11 mouse cellular contexts compared by ENCODE assay signal in genomic region chr16:43549425-43550089, GRCm38 (mm10).
DNase-seq lines count a peak whose midpoint lies in the region; ATAC-seq and TF ChIP-seq lines count a peak whose summit lies in the region.
"Had no signal": no experiment of that assay in that cellular context is flagged by ENCODE, and none has a peak within 500 bp of the region (broad histone marks: within the 10 kb centered on the region; RNA-seq: fewer than 3 reads in every experiment).

No protein-coding gene starts in this region.

- WGBS in forebrain, embryonic 15.5 days = 41% methylated on average over 9 of the region's 9 CpGs
- WGBS in kidney, embryonic 15.5 days = 18% methylated on average over 9 of the region's 9 CpGs

- ATAC-seq in forebrain, embryonic 15.5 days (replicated peaks) = no peak
- peak; percentile 67 for ATAC-seq in kidney, embryonic 15.5 days (replicated peaks; ENCODE audit: low FRiP score)
- ATAC-seq: inflammation-experienced regulatory T-cells, adult 6 months had no signal

- no peaks in the 10 kb centered on the region for H3K36me3 ChIP-seq in forebrain, embryonic 15.5 days
- H3K36me3 ChIP-seq in kidney, embryonic 15.5 days = no peaks in the 10 kb centered on the region
- H3K36me3 ChIP-seq: embryonic facial prominence, embryonic 15.5 days; lung, embryonic 15.5 days had no signal

- TF ChIP-seq CTCF in gastrocnemius, adult 2 months (IDR thresholded peaks at IDR 0.05) = no peak

- H3K9ac ChIP-seq in forebrain, embryonic 15.5 days (replicated peaks) = no peak overlapping the region
- H3K9ac ChIP-seq in kidney, embryonic 15.5 days = no peak overlapping the region
- H3K9ac ChIP-seq: embryonic facial prominence, embryonic 15.5 days; lung, embryonic 15.5 days had no signal

- no peaks in the 10 kb centered on the region for H3K27me3 ChIP-seq in forebrain, embryonic 15.5 days
- H3K27me3 ChIP-seq in kidney, embryonic 15.5 days = no peaks in the 10 kb centered on the region
- H3K27me3 ChIP-seq: embryonic facial prominence, embryonic 15.5 days; lung, embryonic 15.5 days had no signal

- H3K4me2 ChIP-seq in forebrain, embryonic 15.5 days (replicated peaks) = no peak overlapping the region
- H3K4me2 ChIP-seq in kidney, embryonic 15.5 days = 0 out of 2 replicates have a peak overlapping the region, but pooled peaks have one; percentile 19
- H3K4me2 ChIP-seq: embryonic facial prominence, embryonic 15.5 days; lung, embryonic 15.5 days had no signal

- no peaks in the 10 kb centered on the region for H3K9me3 ChIP-seq in forebrain, embryonic 15.5 days
- H3K9me3 ChIP-seq in kidney, embryonic 15.5 days (replicated peaks) = no peaks in the 10 kb centered on the region
- H3K9me3 ChIP-seq: embryonic facial prominence, embryonic 15.5 days; lung, embryonic 15.5 days had no signal

- intact Hi-C loops in gastrocnemius, adult 2 months (cut with DNase I) = loop anchor here (10.0 kb wide), 1 partner anchor 255 kb away; no protein-coding TSS in a partner anchor

- DNase-seq in gastrocnemius, adult 2 months = no peak
- no peak for DNase-seq in gastrocnemius, adult 8-10 months (ENCODE audit: low spot score in 2 of 2)
- DNase-seq in MN1 (ENCODE audit: low spot score) = peak; percentile 80
- DNase-seq in spleen, postnatal 36 days (ENCODE audit: low spot score in 2 of 2) = no peak
- no peak for DNase-seq in c-Kit-positive CD71-positive TER-119-positive erythroid progenitor cells, embryonic 14.5 days (ENCODE audit: low spot score)
- DNase-seq in ovary, postnatal 36 days (ENCODE audit: low spot score) = no peak

- H3K27ac ChIP-seq in gastrocnemius, adult 2 months = peak overlapping the region; percentile 85
- H3K27ac ChIP-seq in forebrain, embryonic 15.5 days (replicated peaks) = peak overlapping the region; percentile 3; the same call in 1 of the 2 replicates
- peak overlapping the region; percentile 91 for H3K27ac ChIP-seq in kidney, embryonic 15.5 days
- H3K27ac ChIP-seq: embryonic facial prominence, embryonic 15.5 days; lung, embryonic 15.5 days had no signal

- peaks cover 57% of the 10 kb centered on the region for H3K4me1 ChIP-seq in forebrain, embryonic 15.5 days
- H3K4me1 ChIP-seq in kidney, embryonic 15.5 days = peaks cover 55% of the 10 kb centered on the region

- no peak overlapping the region for H3K4me3 ChIP-seq in gastrocnemius, adult 2 months
- H3K4me3 ChIP-seq in forebrain, embryonic 15.5 days = no peak overlapping the region
- H3K4me3 ChIP-seq in kidney, embryonic 15.5 days (replicated peaks) = no peak overlapping the region
- H3K4me3 ChIP-seq: embryonic facial prominence, embryonic 15.5 days; lung, embryonic 15.5 days had no signal

Comparison
In these comparisons a context has a peak if more than half of its experiments do, and no peak if none do; other contexts are left out.
1. H3K27ac ChIP-seq: peak in every context shown above with its lines; median percentile 91 in kidney, embryonic 15.5 days; 85 in gastrocnemius, adult 2 months; 3 in forebrain, embryonic 15.5 days.